Mouse (Mus musculus): ENCODE results near the gene Il17ra. TPM values are rescaled to one million over a fixed set of nuclear protein-coding genes. Genes with fewer than 3 reads are reported as not detected.

Il17ra gene
- total RNA-seq, 2 experiments from 2014 or later = 4.7 to 5.2 TPM

- no peak for DNase-seq (ENCODE audit: low spot score in 2 of 2)
These were observed 7.6 kb downstream of the Il17ra start for GRCm38 (mm10) chr6:120470666-120471065.

DNA sequence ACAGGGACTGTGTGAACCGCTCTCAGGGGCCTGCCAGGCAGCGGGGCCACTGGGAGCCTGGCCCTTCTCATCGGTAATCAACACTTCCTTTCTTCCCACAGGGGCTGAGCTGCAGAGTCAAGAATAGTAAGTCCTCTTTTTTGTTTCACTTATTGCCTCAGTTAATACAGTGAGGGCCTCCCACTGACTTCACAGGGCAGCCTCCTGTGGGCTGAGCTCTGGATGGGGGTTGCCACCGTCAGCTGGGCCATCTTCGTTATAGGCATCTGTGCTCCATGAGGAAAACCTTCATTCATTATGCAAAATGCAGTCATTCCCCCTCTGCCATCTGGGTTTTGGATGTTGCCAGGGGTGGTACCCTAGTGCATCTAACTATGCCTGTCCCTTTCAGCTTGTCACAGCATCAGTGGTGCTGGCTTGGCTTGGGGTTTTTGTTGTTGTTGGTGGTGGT, 9.0 kb downstream of the Il17ra start:
- DNase-seq (ENCODE audit: low spot score in 2 of 2) = peak in 1 of 2 experiments; percentile 12

DNA sequence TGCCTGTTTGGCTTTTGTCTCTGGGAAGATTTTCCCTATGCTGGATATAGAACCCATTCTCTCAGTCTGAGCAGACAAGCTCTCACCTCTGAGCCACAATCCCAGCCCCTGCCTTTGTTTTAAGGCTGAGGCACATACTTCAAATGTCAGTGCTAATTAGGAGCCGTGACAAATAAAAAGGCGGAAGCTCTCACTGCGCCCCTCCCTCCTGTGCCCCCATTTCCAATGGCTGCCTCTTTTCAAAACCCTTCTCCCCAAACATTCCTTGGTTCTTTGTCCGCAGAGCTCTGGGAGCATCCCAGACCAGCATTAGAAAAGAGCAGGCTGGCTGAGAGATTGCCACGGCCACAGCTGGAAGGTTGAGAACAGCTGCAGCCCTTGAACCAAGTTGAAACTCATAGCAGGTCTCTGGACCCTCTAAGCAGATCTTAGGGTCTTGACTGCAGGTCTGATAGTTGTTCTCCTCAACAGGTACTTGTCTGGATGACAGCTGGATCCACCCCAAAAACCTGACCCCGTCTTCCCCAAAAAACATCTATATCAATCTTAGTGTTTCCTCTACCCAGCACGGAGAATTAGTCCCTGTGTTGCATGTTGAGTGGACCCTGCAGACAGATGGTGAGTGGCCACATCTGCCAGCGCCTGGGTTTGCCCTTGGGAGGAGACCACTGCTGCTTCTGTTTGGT, 9.6 kb downstream of the Il17ra start:
- no peak for DNase-seq (ENCODE audit: low spot score in 2 of 2)

GRCm38 (mm10) chr6:120473427-120473826, 10.4 kb downstream of the Il17ra start:
- peak in 1 of 2 experiments; percentile 15 for DNase-seq (ENCODE audit: low spot score in 2 of 2)

DNA sequence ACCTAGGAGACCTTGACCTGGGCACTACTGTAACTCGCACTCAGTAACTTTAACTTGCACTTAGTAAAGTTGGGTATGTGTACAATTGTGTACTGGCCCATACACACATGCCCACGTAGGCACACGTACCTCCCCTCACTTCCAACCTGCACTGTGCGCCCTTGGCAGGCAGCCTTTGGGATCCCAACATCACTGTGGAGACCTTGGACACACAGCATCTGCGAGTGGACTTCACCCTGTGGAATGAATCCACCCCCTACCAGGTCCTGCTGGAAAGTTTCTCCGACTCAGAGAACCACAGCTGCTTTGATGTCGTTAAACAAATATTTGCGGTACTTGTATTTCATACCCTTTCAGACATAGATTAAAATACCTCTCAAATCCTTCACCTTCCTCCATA, 12.2 kb downstream of the Il17ra start:
- DNase-seq (ENCODE audit: low spot score in 2 of 2) = peak in 1 of 2 experiments; percentile 12

- DNase-seq (ENCODE audit: low spot score in 2 of 2) = no peak
These were observed 16.3 kb downstream of the Il17ra start for GRCm38 (mm10) chr6:120479302-120479701.

DNA sequence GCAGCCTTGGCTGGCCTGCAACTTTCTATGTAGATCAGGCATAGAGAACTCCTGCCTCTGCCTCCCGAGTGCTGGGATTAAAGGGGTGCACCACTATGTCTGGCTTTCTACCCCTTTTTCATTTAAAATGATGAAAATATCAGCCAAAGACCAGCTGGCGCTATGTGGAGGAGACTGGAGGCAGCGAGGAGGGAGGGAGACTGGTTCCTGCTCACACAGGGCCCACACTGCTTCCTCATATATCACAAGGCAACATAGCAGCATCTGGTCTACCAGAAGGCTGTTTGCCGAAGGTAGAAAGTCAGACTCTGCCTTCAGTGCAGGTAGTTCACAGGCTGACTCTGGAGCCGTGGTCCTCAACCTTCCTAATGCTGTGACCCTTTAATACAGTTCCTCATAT, 17.3 kb downstream of the Il17ra start:
- DNase-seq (ENCODE audit: low spot score in 2 of 2) = no peak

- peak in 1 of 2 experiments; percentile 15 for DNase-seq (ENCODE audit: low spot score in 2 of 2)
These were observed 18.5 kb downstream of the Il17ra start for GRCm38 (mm10) chr6:120481538-120481937.

DNA sequence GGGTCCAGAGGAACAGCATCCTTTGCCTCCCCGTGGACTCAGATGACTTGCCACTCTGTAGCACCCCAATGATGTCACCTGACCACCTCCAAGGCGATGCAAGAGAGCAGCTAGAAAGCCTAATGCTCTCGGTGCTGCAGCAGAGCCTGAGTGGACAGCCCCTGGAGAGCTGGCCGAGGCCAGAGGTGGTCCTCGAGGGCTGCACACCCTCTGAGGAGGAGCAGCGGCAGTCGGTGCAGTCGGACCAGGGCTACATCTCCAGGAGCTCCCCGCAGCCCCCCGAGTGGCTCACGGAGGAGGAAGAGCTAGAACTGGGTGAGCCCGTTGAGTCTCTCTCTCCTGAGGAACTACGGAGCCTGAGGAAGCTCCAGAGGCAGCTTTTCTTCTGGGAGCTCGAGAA, 19.0 kb downstream of the Il17ra start:
- DNase-seq (ENCODE audit: low spot score in 2 of 2) = no peak

DNA sequence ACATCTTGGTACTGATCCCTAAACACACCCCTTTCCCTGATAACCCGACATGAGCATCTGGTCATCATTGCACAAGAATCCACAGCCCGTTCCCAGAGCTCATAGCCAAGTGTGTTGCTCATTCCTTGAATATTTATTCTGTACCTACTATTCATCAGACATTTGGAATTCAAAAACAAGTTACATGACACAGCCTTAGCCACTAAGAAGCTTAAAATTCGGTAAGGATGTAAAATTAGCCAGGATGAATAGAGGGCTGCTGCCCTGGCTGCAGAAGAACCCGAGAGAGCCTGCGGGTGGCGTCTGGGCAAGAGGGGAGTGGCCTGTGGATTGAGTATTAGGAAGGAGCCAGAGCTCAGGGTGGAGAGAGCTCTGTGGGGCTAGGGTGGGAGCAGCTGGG, 19.7 kb downstream of the Il17ra start:
- peak in 1 of 2 experiments; percentile 16 for DNase-seq (ENCODE audit: low spot score in 2 of 2)

GRCm38 (mm10) chr6:120483211-120483626, 20.2 kb downstream of the Il17ra start:
- DNase-seq (ENCODE audit: low spot score in 2 of 2) = no peak

- no peak for DNase-seq (ENCODE audit: low spot score in 2 of 2)
These were observed 22.0 kb downstream of the Il17ra start for GRCm38 (mm10) chr6:120485038-120485437.

GRCm38 (mm10) chr6:120486051-120486510, 23.0 kb downstream of the Il17ra start:
- DNase-seq (ENCODE audit: low spot score in 2 of 2) = no peak

GRCm38 (mm10) chr6:120488647-120489046, 25.6 kb downstream of the Il17ra start:
- no peak for DNase-seq (ENCODE audit: low spot score in 2 of 2)

GRCm38 (mm10) chr6:120489461-120489860, 26.4 kb downstream of the Il17ra start:
- no peak for DNase-seq (ENCODE audit: low spot score in 2 of 2)

- no peak for DNase-seq (ENCODE audit: low spot score in 2 of 2)
These were observed 28.0 kb downstream of the Il17ra start for GRCm38 (mm10) chr6:120491064-120491463.

GRCm38 (mm10) chr6:120491862-120492498, 28.9 kb downstream of the Il17ra start:
- no peak for DNase-seq (ENCODE audit: low spot score in 2 of 2)

- DNase-seq (ENCODE audit: low spot score in 2 of 2) = no peak
These were observed 29.7 kb downstream of the Il17ra start for GRCm38 (mm10) chr6:120492499-120493373.

DNA sequence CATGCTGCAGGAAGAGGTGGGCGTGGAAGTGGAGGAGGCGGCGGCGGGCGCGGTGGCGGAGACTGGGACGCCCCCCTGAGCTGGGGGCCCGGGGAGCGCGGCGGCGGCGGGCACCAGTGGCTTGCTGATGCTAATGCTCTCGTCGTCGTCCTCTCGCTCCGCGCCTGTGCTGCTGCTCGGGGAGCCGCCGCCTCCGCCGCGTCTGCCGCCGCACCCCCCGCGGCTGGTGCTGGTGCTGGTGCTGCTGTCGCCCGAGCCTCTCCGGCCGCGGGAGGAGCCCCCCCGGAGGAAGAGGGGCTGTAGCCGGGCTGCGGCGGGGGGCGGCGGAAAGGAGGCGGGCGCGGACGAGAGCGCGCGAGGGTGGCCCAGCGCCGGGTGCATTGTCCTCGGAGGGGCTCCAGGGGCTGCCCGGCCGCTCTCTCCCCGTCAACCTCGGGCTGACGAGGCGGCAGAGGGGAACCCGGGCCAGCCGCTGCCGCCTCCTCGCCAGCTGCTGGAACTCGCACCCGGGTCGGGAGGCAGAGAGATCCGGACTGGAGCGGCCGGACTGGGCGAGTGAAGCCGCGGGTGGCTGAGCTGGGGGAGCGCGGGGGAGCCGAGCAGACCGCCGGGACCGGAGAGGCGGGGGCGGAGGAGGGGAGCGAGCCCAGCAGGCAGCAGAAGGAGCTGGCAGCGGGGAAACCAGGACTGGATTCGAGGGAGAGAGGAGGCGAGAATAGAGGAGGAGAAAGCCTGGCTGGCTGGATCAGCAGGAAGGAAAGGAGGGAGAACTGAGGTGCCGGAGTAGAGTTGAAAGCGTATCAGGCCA, 30.5 kb downstream of the Il17ra start, which contains the start of gene Tmem121b:
TSS of gene Tmem121b (minus strand) at position 434 of the 808 bp plus-strand sequence.
- peak; percentile 44 to 62 for DNase-seq (ENCODE audit: low spot score in 2 of 2)

DNA sequence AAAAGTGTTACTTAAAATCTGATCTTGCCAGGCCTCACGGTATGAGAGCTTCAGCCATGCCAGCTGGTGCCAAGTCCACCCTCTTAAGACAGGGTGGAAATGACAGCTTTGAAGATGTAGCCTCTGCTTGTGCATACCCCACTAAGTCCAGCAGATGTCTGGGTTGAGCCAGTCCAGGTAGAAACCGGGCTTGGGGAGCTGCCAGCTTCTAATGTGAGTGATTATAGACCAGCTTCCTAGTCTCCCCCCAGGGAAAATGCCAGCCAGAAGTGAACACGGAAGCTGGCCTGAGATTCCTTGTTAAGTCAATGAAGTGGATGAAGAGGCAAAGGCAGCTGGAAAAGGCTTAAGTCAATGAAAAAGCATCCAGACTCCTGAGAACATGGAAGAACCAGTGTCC, 33.5 kb downstream of the Il17ra start:
- no peak for DNase-seq (ENCODE audit: low spot score in 2 of 2)

DNA sequence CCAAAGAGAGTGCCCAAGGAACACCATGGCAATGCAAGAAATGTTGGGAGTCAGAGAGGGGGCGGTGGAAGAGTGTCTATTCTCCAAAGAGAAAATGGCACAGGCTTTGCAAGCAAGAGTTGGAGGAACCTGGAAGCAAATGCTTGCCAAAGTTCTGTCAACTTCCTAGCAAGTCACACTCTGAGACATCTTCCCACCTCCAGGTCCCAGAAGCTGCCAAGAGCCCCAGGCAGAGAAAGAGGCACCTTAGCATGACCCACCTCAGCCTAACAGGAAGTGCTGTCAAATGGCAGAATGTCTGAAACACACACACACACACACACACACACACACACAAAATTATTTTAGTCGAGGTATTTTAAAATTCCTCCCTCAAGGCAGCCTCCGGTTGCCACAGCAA, 41.0 kb downstream of the Il17ra start:
- DNase-seq (ENCODE audit: low spot score in 2 of 2) = no peak
